Mouse (Mus musculus) hindbrain, embryonic 12.5 days (tissue): ENCODE measurements around the gene Mia. TPM values are rescaled to one million over a fixed set of nuclear protein-coding genes. Genes with fewer than 3 reads are reported as not detected.

ENCODE experiments used
- ATAC-seq: fragments of 200-750 bp; cut with Nextera tagmentation; 2 replicates; pipeline ENCODE4 v1.8.0; 2017; ENCODE audit warnings: moderate TSS enrichment; ENCODE audit not compliant: low FRiP score
- H3K27ac ChIP-seq: fragments of 300-500 bp; sonication (generic); 2 replicates; pipeline ENCODE4 v1.5.1; 2016; ENCODE audit warnings: mild to moderate bottlenecking
- H3K27me3 ChIP-seq: fragments of 300-500 bp; sonication (generic); 2 replicates; pipeline ENCODE4 v1.6.1; 2016; ENCODE audit warnings: mild to moderate bottlenecking
- H3K36me3 ChIP-seq: fragments of 300-500 bp; sonication (generic); 2 replicates; pipeline ENCODE4 v1.6.1; 2016; ENCODE audit warnings: mild to moderate bottlenecking
- H3K4me1 ChIP-seq: fragments of 300-500 bp; sonication (generic); 2 replicates; pipeline ENCODE4 v1.6.1; 2016
- H3K4me2 ChIP-seq: fragments of 300-500 bp; sonication (generic); replicated peaks from 2 replicates; pipeline ENCODE4 v1.6.1; 2016; ENCODE audit warnings: mild to moderate bottlenecking
- H3K4me3 ChIP-seq: fragments of 300-500 bp; sonication (generic); 2 replicates; pipeline ENCODE4 v1.5.1; 2016; ENCODE audit warnings: mild to moderate bottlenecking
- H3K9ac ChIP-seq: fragments of 300-500 bp; sonication (generic); 2 replicates; pipeline ENCODE4 v1.6.1; 2016; ENCODE audit warnings: mild to moderate bottlenecking, moderate library complexity
- H3K9me3 ChIP-seq: fragments of 300-500 bp; sonication (generic); replicated peaks from 2 replicates; pipeline ENCODE4 v1.6.1; 2016; ENCODE audit warnings: mild to moderate bottlenecking
- WGBS: fragments of 180-500 bp; shearing (Covaris S2); methylation state at CpG from one replicate; pipeline ENCODE4 v1.1.7; 2016; 5-methylcytosine and 5-hydroxymethylcytosine counted together
- polyA plus RNA-seq: library from polyadenylated mRNA; unstranded; fragments of >200 nt; fragmentation: Nextera tagmentation; extraction: Ambion mirVana; gene quantifications from 2 replicates; pipeline ENCODE4 v1.2.1, GENCODE M21; 2016

The Mia gene
- polyA plus RNA-seq = 20.0 and 25.6 TPM in 2 replicates

GRCm38 (mm10) chr7:27180837-27181695 is at the start of gene Mia, which contains the start of gene Gm21983:
Gene Mia (minus strand): TSS chr7:27181157.
Gene Gm21983 (minus strand): TSS chr7:27181086.
- H3K4me1 ChIP-seq = peaks cover 11% of the 10 kb centered on the region
- WGBS = 67% methylated on average over 14 of the region's 14 CpGs
- no peaks in the 10 kb centered on the region for H3K9me3 ChIP-seq
- ATAC-seq = no peak
- H3K27me3 ChIP-seq = no peaks in the 10 kb centered on the region
- no peak within 1 kb of the TSS for H3K9ac ChIP-seq
- H3K4me2 ChIP-seq = no peak within 1 kb of the TSS
- peak within 1 kb of the TSS; percentile 68 for H3K27ac ChIP-seq
- H3K4me3 ChIP-seq = peak within 1 kb of the TSS; percentile 9; the same call in 1 of the 2 replicates
- H3K36me3 ChIP-seq = peaks cover 29% of the 10 kb centered on the region

DNA sequence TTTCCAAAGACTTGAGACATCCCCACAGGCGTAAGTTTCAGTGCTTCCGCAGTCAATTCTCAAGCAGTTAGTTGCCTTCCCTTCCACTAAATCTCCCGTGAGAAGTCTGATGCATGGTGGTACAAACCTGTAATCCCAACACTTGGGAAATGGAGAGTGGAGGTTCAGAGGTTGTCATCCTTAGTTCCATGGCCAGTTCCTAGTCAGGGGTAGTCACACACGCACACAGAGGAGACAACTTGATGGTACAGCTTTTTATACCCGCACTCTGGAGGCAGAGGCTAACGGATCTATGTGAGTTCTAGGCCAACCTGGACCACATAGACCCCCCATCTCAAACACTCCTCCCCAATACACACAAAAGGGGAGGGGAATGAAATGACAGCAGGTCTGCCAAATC is 47.9 kb upstream of the Mia start:
- Histone ChIP-seq H3K4me3 (peak overlapping the region; percentile 91), H3K27ac (peak overlapping the region; percentile 89), H3K27me3 (no peaks in the 10 kb centered on the region), H3K36me3 (no peaks in the 10 kb centered on the region), H3K4me2 (peak overlapping the region; percentile 90), H3K9me3 (no peaks in the 10 kb centered on the region), H3K9ac (peak overlapping the region; percentile 87), H3K4me1 (peaks cover 52% of the 10 kb centered on the region)
- WGBS = 15% methylated on average over 6 of the region's 6 CpGs
- no peak for ATAC-seq

DNA sequence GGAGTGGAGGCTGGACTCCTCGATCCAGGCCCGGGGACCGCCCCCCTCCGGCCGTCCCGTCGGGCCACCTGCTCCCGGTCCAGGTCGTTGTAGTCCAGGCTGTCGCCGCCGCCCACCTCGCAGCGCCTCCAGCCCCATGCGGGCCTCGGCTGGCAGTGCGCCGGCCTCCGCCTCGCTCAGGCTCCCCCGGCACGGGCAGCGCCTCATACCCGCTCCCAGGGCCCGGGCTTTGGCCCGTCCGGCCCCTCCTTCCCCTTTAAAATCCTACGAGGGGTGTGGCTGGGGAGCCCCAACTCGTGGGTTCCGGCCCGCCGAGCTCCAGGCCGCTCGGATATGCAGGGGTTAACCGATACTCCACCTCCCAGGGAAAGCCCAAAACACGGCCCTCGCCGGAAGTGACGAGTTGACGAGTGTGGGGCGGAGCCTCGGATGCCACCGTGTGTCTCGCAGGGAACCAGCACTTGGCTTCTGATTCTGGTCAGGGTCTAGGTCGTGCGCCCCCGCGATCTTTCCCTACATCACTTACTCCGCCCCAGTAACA is 47.4 kb upstream of the Mia start, which contains the start of gene Itpkc:
TSS of gene Itpkc (minus strand) at position 381 of the 541 bp plus-strand sequence.
- no peaks in the 10 kb centered on the region for H3K36me3 ChIP-seq
- no peaks in the 10 kb centered on the region for H3K27me3 ChIP-seq
- H3K4me1 ChIP-seq = peaks cover 51% of the 10 kb centered on the region
- H3K9ac ChIP-seq = peak within 1 kb of the TSS; percentile 87
- H3K27ac ChIP-seq = peak within 1 kb of the TSS; percentile 89
- H3K4me3 ChIP-seq = peak within 1 kb of the TSS; percentile 91
- no peaks in the 10 kb centered on the region for H3K9me3 ChIP-seq
- peak; percentile 74 for ATAC-seq
- under 1% methylated on average over 48 of the region's 49 CpGs for WGBS
- peak within 1 kb of the TSS; percentile 90 for H3K4me2 ChIP-seq

- ATAC-seq = peak; percentile 15
Measured at GRCm38 (mm10) chr7:27227676-27228075, 46.7 kb upstream of the Mia start.

GRCm38 (mm10) chr7:27227276-27227675 is 46.3 kb upstream of the Mia start:
- no peak for ATAC-seq
- Histone ChIP-seq H3K4me3 (peak overlapping the region; percentile 91), H3K36me3 (no peaks in the 10 kb centered on the region), H3K9ac (peak overlapping the region; percentile 87), H3K4me2 (peak overlapping the region; percentile 90), H3K27me3 (no peaks in the 10 kb centered on the region), H3K27ac (no peak overlapping the region), H3K4me1 (peaks cover 47% of the 10 kb centered on the region), H3K9me3 (no peaks in the 10 kb centered on the region)
- WGBS = 31% methylated on average over 9 of the region's 9 CpGs

More at GRCm38 (mm10) chr7:27227676-27228075, 46.7 kb upstream of the Mia start:
- Histone ChIP-seq H3K27me3 (no peaks in the 10 kb centered on the region), H3K4me2 (peak overlapping the region; percentile 90), H3K9me3 (no peaks in the 10 kb centered on the region), H3K36me3 (no peaks in the 10 kb centered on the region), H3K9ac (peak overlapping the region; percentile 87), H3K4me3 (peak overlapping the region; percentile 91), H3K27ac (peak overlapping the region; percentile 89), H3K4me1 (peaks cover 50% of the 10 kb centered on the region)
- 3% methylated on average over 10 of the region's 10 CpGs for WGBS

- Histone ChIP-seq H3K9ac (peak overlapping the region; percentile 87), H3K27me3 (no peaks in the 10 kb centered on the region), H3K36me3 (peaks cover 1% of the 10 kb centered on the region; the same call in 1 of the 2 replicates), H3K27ac (no peak overlapping the region), H3K4me1 (peaks cover 47% of the 10 kb centered on the region), H3K4me3 (0 out of 2 replicates have a peak overlapping the region, but pooled peaks have one; percentile 2), H3K9me3 (no peaks in the 10 kb centered on the region), H3K4me2 (peak overlapping the region; percentile 90)
- ATAC-seq = no peak
- WGBS = 81% methylated on average over 11 of the region's 11 CpGs
Measured at GRCm38 (mm10) chr7:27224877-27225575, 44.1 kb upstream of the Mia start.

DNA sequence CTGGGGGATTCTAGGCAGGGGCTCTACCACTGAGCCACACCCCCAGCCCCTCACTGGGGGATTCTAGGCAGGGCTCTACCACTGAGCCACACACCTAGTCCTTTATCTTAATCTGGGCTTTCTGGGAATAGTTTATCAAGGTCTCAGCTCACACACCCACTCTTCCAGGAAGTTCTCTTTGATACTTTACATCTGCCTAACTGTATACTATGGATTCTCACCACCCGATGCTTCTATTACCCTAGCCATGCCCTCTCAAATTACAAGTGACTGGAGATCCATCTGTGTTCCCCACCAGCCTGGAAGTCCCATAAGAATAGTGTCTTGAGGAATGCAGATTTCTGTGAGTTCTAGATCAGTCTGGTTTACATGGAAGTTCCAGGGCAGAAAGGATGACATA is 41.6 kb upstream of the Mia start:
- no peak overlapping the region for H3K27ac ChIP-seq
- H3K27me3 ChIP-seq = no peaks in the 10 kb centered on the region
- peaks cover 41% of the 10 kb centered on the region for H3K4me1 ChIP-seq
- ATAC-seq = no peak
- H3K4me3 ChIP-seq = no peak overlapping the region
- peaks cover 17% of the 10 kb centered on the region for H3K36me3 ChIP-seq
- 83% methylated on average over 1 of the region's 1 CpGs for WGBS
- no peak overlapping the region for H3K4me2 ChIP-seq
- H3K9ac ChIP-seq = no peak overlapping the region
- H3K9me3 ChIP-seq = no peaks in the 10 kb centered on the region

- Histone ChIP-seq H3K4me2 (no peak overlapping the region), H3K9ac (no peak overlapping the region; the same call in 1 of the 2 replicates), H3K4me3 (no peak overlapping the region), H3K9me3 (no peaks in the 10 kb centered on the region), H3K4me1 (peaks cover 35% of the 10 kb centered on the region), H3K27me3 (no peaks in the 10 kb centered on the region), H3K27ac (no peak overlapping the region), H3K36me3 (peaks cover 23% of the 10 kb centered on the region)
- WGBS = 88% methylated on average over 6 of the region's 6 CpGs
- ATAC-seq = no peak
Measured at GRCm38 (mm10) chr7:27221939-27222338, 41.0 kb upstream of the Mia start.

DNA sequence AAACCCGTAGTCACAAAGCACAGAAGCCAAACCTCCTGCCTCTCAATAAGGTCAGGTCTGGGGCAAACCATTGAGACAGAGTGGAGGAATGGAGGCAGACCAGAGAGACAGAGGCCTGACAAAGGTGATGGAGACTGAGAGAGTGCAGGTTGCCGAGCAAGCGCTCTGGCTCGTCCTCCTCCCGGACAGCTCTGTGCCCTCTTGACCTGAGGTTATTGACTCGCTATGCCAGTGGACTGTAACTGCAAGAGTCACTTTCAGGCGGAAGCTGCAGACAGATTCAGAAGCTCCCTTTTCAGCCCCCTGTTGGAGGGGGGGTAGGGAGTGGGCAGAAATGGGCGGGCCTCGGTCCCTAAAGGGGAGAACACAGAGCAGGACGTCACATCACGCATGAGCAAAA is 39.0 kb upstream of the Mia start:
- Histone ChIP-seq H3K27ac (no peak overlapping the region), H3K9me3 (no peaks in the 10 kb centered on the region), H3K4me2 (no peak overlapping the region), H3K36me3 (peaks cover 27% of the 10 kb centered on the region), H3K4me1 (peaks cover 15% of the 10 kb centered on the region), H3K9ac (no peak overlapping the region), H3K27me3 (no peaks in the 10 kb centered on the region), H3K4me3 (no peak overlapping the region)
- no peak for ATAC-seq
- WGBS = 58% methylated on average over 11 of the region's 11 CpGs

DNA sequence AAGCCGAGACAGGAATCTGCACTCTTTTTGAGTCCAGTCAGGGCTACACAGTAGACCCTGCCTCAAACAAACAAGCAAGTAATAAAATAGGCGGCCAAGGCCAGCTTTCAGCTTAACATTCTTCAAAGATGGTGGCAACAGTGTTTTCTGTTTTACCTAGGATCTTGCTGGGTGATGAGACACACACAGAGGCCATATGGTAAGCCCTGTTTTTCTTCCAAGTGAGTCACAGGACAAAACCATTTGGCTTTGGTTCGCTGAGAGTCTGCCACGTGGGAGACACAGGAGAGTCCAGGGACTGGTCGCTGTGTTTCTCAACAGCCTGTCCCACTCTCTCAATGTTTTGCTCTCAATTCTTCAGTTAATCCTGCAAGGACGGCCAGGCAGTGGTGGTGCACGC is 37.6 kb upstream of the Mia start:
- no peaks in the 10 kb centered on the region for H3K9me3 ChIP-seq
- no peak for ATAC-seq
- peaks cover 37% of the 10 kb centered on the region for H3K36me3 ChIP-seq
- no peak overlapping the region for H3K9ac ChIP-seq
- H3K4me2 ChIP-seq = no peak overlapping the region
- no peaks in the 10 kb centered on the region for H3K27me3 ChIP-seq
- H3K4me1 ChIP-seq = peaks cover 2% of the 10 kb centered on the region; the same call in 1 of the 2 replicates
- WGBS = 85% methylated on average over 7 of the region's 7 CpGs
- no peak overlapping the region for H3K27ac ChIP-seq
- no peak overlapping the region for H3K4me3 ChIP-seq

- Histone ChIP-seq H3K27me3 (no peaks in the 10 kb centered on the region), H3K9ac (no peak overlapping the region), H3K4me3 (no peak overlapping the region), H3K36me3 (peaks cover 73% of the 10 kb centered on the region), H3K4me2 (no peak overlapping the region), H3K9me3 (no peaks in the 10 kb centered on the region), H3K27ac (no peak overlapping the region), H3K4me1 (no peaks in the 10 kb centered on the region)
- WGBS = 91% methylated on average over 2 of the region's 2 CpGs
- no peak for ATAC-seq
Measured at GRCm38 (mm10) chr7:27212626-27213025, 31.7 kb upstream of the Mia start.
